Mouse (Mus musculus): ENCODE measurements around the gene Sgsm2. TPM values are rescaled to one million over a fixed set of nuclear protein-coding genes. Genes with fewer than 3 reads are reported as not detected.

Gene Sgsm2
- polyA plus RNA-seq, 1 experiment from 2014 or later: 7.3 TPM

GRCm38 (mm10) chr11:74831606-74832451 is 65.0 kb downstream of the Sgsm2 start:
- peak overlapping the region; percentile 97 for H3K27ac ChIP-seq
- H3K4me3 ChIP-seq (replicated peaks): peak overlapping the region; percentile 90
- peak overlapping the region; percentile 86 for H3K9ac ChIP-seq
- no peaks in the 10 kb centered on the region for H3K9me3 ChIP-seq (replicated peaks)
- no peaks in the 10 kb centered on the region for H3K27me3 ChIP-seq
- peaks cover 71% of the 10 kb centered on the region for H3K4me1 ChIP-seq
- H3K36me3 ChIP-seq: no peaks in the 10 kb centered on the region
- under 1% methylated on average over 60 of the region's 61 CpGs for WGBS
- peak; percentile 85 for ATAC-seq (replicated peaks; ENCODE audit: low FRiP score)
- H3K4me2 ChIP-seq: peak overlapping the region; percentile 92

- Histone ChIP-seq H3K9ac (peak overlapping the region; percentile 86), H3K4me3 (replicated peaks) (peak overlapping the region; percentile 90), H3K4me1 (peaks cover 70% of the 10 kb centered on the region), H3K36me3 (no peaks in the 10 kb centered on the region), H3K4me2 (peak overlapping the region; percentile 92), H3K27ac (peak overlapping the region; percentile 97), H3K27me3 (no peaks in the 10 kb centered on the region), H3K9me3 (replicated peaks) (no peaks in the 10 kb centered on the region)
- WGBS: under 1% methylated on average over 35 of the region's 35 CpGs
- no peak for ATAC-seq (replicated peaks; ENCODE audit: low FRiP score)
Measured at GRCm38 (mm10) chr11:74831191-74831605, 65.7 kb downstream of the Sgsm2 start.

GRCm38 (mm10) chr11:74830256-74831161 is 66.4 kb downstream of the Sgsm2 start, which contains the start of gene Mnt:
Gene Mnt (plus strand): TSS chr11:74830920.
- Histone ChIP-seq H3K9ac (peak within 1 kb of the TSS; percentile 86), H3K4me1 (peaks cover 67% of the 10 kb centered on the region), H3K9me3 (replicated peaks) (no peaks in the 10 kb centered on the region), H3K36me3 (no peaks in the 10 kb centered on the region), H3K27me3 (no peaks in the 10 kb centered on the region), H3K4me3 (replicated peaks) (peak within 1 kb of the TSS; percentile 90), H3K27ac (peak within 1 kb of the TSS; percentile 97), H3K4me2 (peak within 1 kb of the TSS; percentile 92)
- ATAC-seq (replicated peaks; ENCODE audit: low FRiP score): peak; percentile 89
- under 1% methylated on average over 68 of the region's 70 CpGs for WGBS

GRCm38 (mm10) chr11:74829812-74830211 is 67.0 kb downstream of the Sgsm2 start:
- H3K9ac ChIP-seq: peak overlapping the region; percentile 43
- H3K4me2 ChIP-seq: peak overlapping the region; percentile 92
- H3K4me3 ChIP-seq (replicated peaks): peak overlapping the region; percentile 90
- H3K9me3 ChIP-seq (replicated peaks): no peaks in the 10 kb centered on the region
- under 1% methylated on average over 20 of the region's 20 CpGs for WGBS
- H3K36me3 ChIP-seq: no peaks in the 10 kb centered on the region; the same call in 1 of the 2 replicates
- peak; percentile 20 for ATAC-seq (replicated peaks; ENCODE audit: low FRiP score)
- peak overlapping the region; percentile 97 for H3K27ac ChIP-seq
- H3K27me3 ChIP-seq: no peaks in the 10 kb centered on the region
- peaks cover 62% of the 10 kb centered on the region for H3K4me1 ChIP-seq

- Histone ChIP-seq H3K36me3 (no peaks in the 10 kb centered on the region; the same call in 1 of the 2 replicates), H3K9ac (peak overlapping the region; percentile 43; the same call in 1 of the 2 replicates), H3K4me3 (replicated peaks) (peak overlapping the region; percentile 90), H3K27ac (peak overlapping the region; percentile 97), H3K9me3 (replicated peaks) (no peaks in the 10 kb centered on the region), H3K4me1 (peaks cover 54% of the 10 kb centered on the region), H3K27me3 (no peaks in the 10 kb centered on the region), H3K4me2 (peak overlapping the region; percentile 92)
- no peak for ATAC-seq (replicated peaks; ENCODE audit: low FRiP score)
- WGBS: 11% methylated on average over 11 of the region's 11 CpGs
Measured at GRCm38 (mm10) chr11:74828965-74829550, 67.8 kb downstream of the Sgsm2 start.

- H3K4me2 ChIP-seq: no peak overlapping the region
- H3K9me3 ChIP-seq (replicated peaks): no peaks in the 10 kb centered on the region
- no peak overlapping the region for H3K4me3 ChIP-seq (replicated peaks)
- H3K4me1 ChIP-seq: peaks cover 48% of the 10 kb centered on the region
- 34% methylated on average over 2 of the region's 2 CpGs for WGBS
- H3K27me3 ChIP-seq: no peaks in the 10 kb centered on the region
- no peak overlapping the region for H3K9ac ChIP-seq
- no peak overlapping the region for H3K27ac ChIP-seq
- ATAC-seq (replicated peaks; ENCODE audit: low FRiP score): no peak
- H3K36me3 ChIP-seq: peaks cover 3% of the 10 kb centered on the region; the same call in 1 of the 2 replicates
Measured at GRCm38 (mm10) chr11:74828404-74828931, 68.4 kb downstream of the Sgsm2 start.

GRCm38 (mm10) chr11:74827791-74828403 is 69.0 kb downstream of the Sgsm2 start:
- Histone ChIP-seq H3K9ac (no peak overlapping the region), H3K36me3 (peaks cover 8% of the 10 kb centered on the region), H3K27me3 (no peaks in the 10 kb centered on the region), H3K4me2 (no peak overlapping the region), H3K9me3 (replicated peaks) (no peaks in the 10 kb centered on the region), H3K27ac (no peak overlapping the region), H3K4me3 (replicated peaks) (no peak overlapping the region), H3K4me1 (peaks cover 43% of the 10 kb centered on the region)
- no peak for ATAC-seq (replicated peaks; ENCODE audit: low FRiP score)
- 77% methylated on average over 7 of the region's 7 CpGs for whole genome bisulfite sequencing

GRCm38 (mm10) chr11:74826702-74827101 is 70.2 kb downstream of the Sgsm2 start:
- H3K9me3 ChIP-seq (replicated peaks): no peaks in the 10 kb centered on the region
- no peak for ATAC-seq (replicated peaks; ENCODE audit: low FRiP score)
- H3K27ac ChIP-seq: peak overlapping the region; percentile 64
- H3K27me3 ChIP-seq: no peaks in the 10 kb centered on the region
- peak overlapping the region; percentile 12; the same call in 1 of the 2 replicates for H3K4me2 ChIP-seq
- peaks cover 37% of the 10 kb centered on the region for H3K4me1 ChIP-seq
- 67% methylated on average over 5 of the region's 5 CpGs for WGBS
- H3K4me3 ChIP-seq (replicated peaks): no peak overlapping the region
- H3K9ac ChIP-seq: no peak overlapping the region
- H3K36me3 ChIP-seq: peaks cover 10% of the 10 kb centered on the region

- peak overlapping the region; percentile 12; the same call in 1 of the 2 replicates for H3K4me2 ChIP-seq
- H3K9me3 ChIP-seq (replicated peaks): no peaks in the 10 kb centered on the region
- H3K9ac ChIP-seq: no peak overlapping the region
- no peak for ATAC-seq (replicated peaks; ENCODE audit: low FRiP score)
- H3K27ac ChIP-seq: peak overlapping the region; percentile 64
- peaks cover 10% of the 10 kb centered on the region for H3K36me3 ChIP-seq
- no peak overlapping the region for H3K4me3 ChIP-seq (replicated peaks)
- no peaks in the 10 kb centered on the region for H3K27me3 ChIP-seq
- peaks cover 37% of the 10 kb centered on the region for H3K4me1 ChIP-seq
- 60% methylated on average over 7 of the region's 7 CpGs for WGBS
Measured at GRCm38 (mm10) chr11:74826151-74826550, 70.7 kb downstream of the Sgsm2 start.

GRCm38 (mm10) chr11:74822746-74823440 is 74.0 kb downstream of the Sgsm2 start:
- no peak overlapping the region for H3K9ac ChIP-seq
- peak; percentile 40; the same call in 1 of the 2 replicates for ATAC-seq (replicated peaks; ENCODE audit: low FRiP score)
- WGBS: 85% methylated on average over 7 of the region's 7 CpGs
- H3K27ac ChIP-seq: no peak overlapping the region
- H3K4me2 ChIP-seq: no peak overlapping the region
- H3K27me3 ChIP-seq: no peaks in the 10 kb centered on the region
- H3K4me1 ChIP-seq: peaks cover 16% of the 10 kb centered on the region
- no peaks in the 10 kb centered on the region for H3K9me3 ChIP-seq (replicated peaks)
- peaks cover 37% of the 10 kb centered on the region for H3K36me3 ChIP-seq
- no peak overlapping the region for H3K4me3 ChIP-seq (replicated peaks)

All from kidney, embryonic 15.5 days (tissue).